Mouse (Mus musculus): ENCODE measurements at regions not wholly inside any gene's neighbourhood (a gene's known extent, or its start where the extent isn't known, plus 50 kb on each side); places are given as distances from the start of the nearest gene placed in this dataset.

- no peak for TF ChIP-seq CTCF (IDR thresholded peaks at IDR 0.05; ENCODE audit: low read depth, low read length)
- no peak for TF ChIP-seq POLR2A (IDR thresholded peaks at IDR 0.05; ENCODE audit: extremely low read depth, insufficient read depth, low read length)
These were observed 202.6 kb downstream of the Kcnrg start for GRCm38 (mm10) chr14:61809716-61810437.

Data from liver, adult 2 months (tissue).